14 mouse cellular contexts compared by ENCODE assay signal in genomic region chr15:89496841-89497240, GRCm38 (mm10). TPM values are rescaled to one million over a fixed set of nuclear protein-coding genes. Genes with fewer than 3 reads are reported as not detected.
DNase-seq lines count a peak whose midpoint lies in the region; ATAC-seq and TF ChIP-seq lines count a peak whose summit lies in the region.
"Had no signal": no experiment of that assay in that cellular context is flagged by ENCODE, and none has a peak within 500 bp of the region (broad histone marks: within the 10 kb centered on the region; RNA-seq: fewer than 3 reads in every experiment).

No protein-coding gene starts in this region.

- no peak for DNase-seq in heart, adult 2 months
- DNase-seq in heart, postnatal 4 days: no peak
- peak; percentile 11 for DNase-seq in kidney, adult 9 months
- DNase-seq in kidney, adult 11 months: no peak
- no peak for DNase-seq in lung, postnatal 4 days
- no peak for DNase-seq in thymus, adult 2 months
- DNase-seq: cerebellum, adult 8-10 months; embryo, embryonic 11 days; kidney, postnatal 25 days had no signal

- no peak for ATAC-seq in lung, embryonic 15.5 days (ENCODE audit: borderline replicate concordance, extremely low read depth, low FRiP score, low TSS enrichment)
- ATAC-seq: forebrain, embryonic 14.5 days had no signal

- 33% methylated on average over 2 of the region's 2 CpGs for WGBS in heart, adult 2 months
- 39% methylated on average over 2 of the region's 2 CpGs for WGBS in lung, embryonic 15.5 days
- WGBS in thymus, adult 2 months: 52% methylated on average over 2 of the region's 2 CpGs

- no peak overlapping the region for H3K4me2 ChIP-seq in lung, embryonic 15.5 days
- H3K4me2 ChIP-seq: limb, embryonic 13.5 days had no signal

- peaks cover 2% of the 10 kb centered on the region; the same call in 1 of the 2 replicates for H3K36me3 ChIP-seq in heart, adult 2 months (ENCODE audit: control insufficient read depth, insufficient read depth, low read length)
- no peaks in the 10 kb centered on the region for H3K36me3 ChIP-seq in lung, embryonic 15.5 days
- no peaks in the 10 kb centered on the region for H3K36me3 ChIP-seq in thymus, adult 2 months (ENCODE audit: control insufficient read depth, insufficient read depth, low read length)
- H3K36me3 ChIP-seq: limb, embryonic 13.5 days had no signal

- peaks cover 3% of the 10 kb centered on the region; the same call in 1 of the 2 replicates for H3K27me3 ChIP-seq in heart, adult 2 months (ENCODE audit: control insufficient read depth, insufficient read depth, low read length)
- H3K27me3 ChIP-seq in lung, embryonic 15.5 days: peaks cover 32% of the 10 kb centered on the region
- H3K27me3 ChIP-seq in thymus, adult 2 months (ENCODE audit: control insufficient read depth, insufficient read depth, low read length): peaks cover 6% of the 10 kb centered on the region

- peak overlapping the region; percentile 30; the same call in 1 of the 2 replicates for H3K9ac ChIP-seq in heart, adult 2 months (ENCODE audit: low read depth, low read length)
- H3K9ac ChIP-seq in lung, embryonic 15.5 days: no peak overlapping the region
- H3K9ac ChIP-seq: limb, embryonic 13.5 days had no signal

- TF ChIP-seq CTCF in heart, adult 2 months (IDR thresholded peaks at IDR 0.05): no peak
- no peak for TF ChIP-seq CTCF in thymus, adult 2 months (IDR thresholded peaks at IDR 0.05; ENCODE audit: borderline replicate concordance, control insufficient read depth, extremely low read depth, insufficient read depth, low read length, poor library complexity)

- peak overlapping the region; percentile 83 for H3K27ac ChIP-seq in heart, adult 2 months
- peak overlapping the region; percentile 54 for H3K27ac ChIP-seq in lung, embryonic 15.5 days
- H3K27ac ChIP-seq in brown adipose tissue, adult 24 weeks (replicated peaks; ENCODE audit: low read depth, low read length): peak overlapping the region; percentile 98
- no peak overlapping the region for H3K27ac ChIP-seq in thymus, adult 2 months (ENCODE audit: control insufficient read depth, insufficient read depth, low read length)
- H3K27ac ChIP-seq: limb, embryonic 13.5 days had no signal

- peak overlapping the region; percentile 29 for H3K4me3 ChIP-seq in heart, adult 2 months
- no peak overlapping the region for H3K4me3 ChIP-seq in lung, embryonic 15.5 days
- H3K4me3 ChIP-seq in brown adipose tissue, adult 24 weeks (ENCODE audit: insufficient read depth, low read depth, low read length): peak overlapping the region; percentile 24; the same call in 1 of the 2 replicates
- no peak overlapping the region for H3K4me3 ChIP-seq in thymus, adult 2 months (ENCODE audit: control insufficient read depth, insufficient read depth, low read length)
- H3K4me3 ChIP-seq: limb, embryonic 13.5 days had no signal

- TF ChIP-seq EP300 in heart, adult 2 months (IDR thresholded peaks at IDR 0.05; ENCODE audit: insufficient read depth, low read depth, low read length): no peak

- no peaks in the 10 kb centered on the region for H3K9me3 ChIP-seq in lung, embryonic 15.5 days
- H3K9me3 ChIP-seq: limb, embryonic 13.5 days had no signal

- H3K4me1 ChIP-seq in heart, adult 2 months (ENCODE audit: control insufficient read depth, insufficient read depth, low read length): peaks cover 14% of the 10 kb centered on the region
- H3K4me1 ChIP-seq in lung, embryonic 15.5 days: peaks cover 24% of the 10 kb centered on the region
- H3K4me1 ChIP-seq in brown adipose tissue, adult 24 weeks (ENCODE audit: control insufficient read depth, insufficient read depth, insufficient read length, low read length): peaks cover 20% of the 10 kb centered on the region
- peaks cover 12% of the 10 kb centered on the region for H3K4me1 ChIP-seq in thymus, adult 2 months (replicated peaks; ENCODE audit: control insufficient read depth, insufficient read depth, low read length)

- H3K79me2 ChIP-seq in heart, adult 2 months (replicated peaks; ENCODE audit: control insufficient read depth, insufficient read depth, low read length): peaks cover 2% of the 10 kb centered on the region; the same call in 1 of the 2 replicates

- TF ChIP-seq POLR2A in heart, adult 2 months (IDR thresholded peaks at IDR 0.05; ENCODE audit: insufficient read depth, low read depth, low read length): no peak
- no peak for TF ChIP-seq POLR2A in thymus, adult 2 months (IDR thresholded peaks at IDR 0.05; ENCODE audit: control insufficient read depth, extremely low read depth, insufficient read depth, low read length, poor library complexity)

- intact Hi-C loops in heart, adult 2 months (cut with DNase I): loop anchor here (1.0 to 2.0 kb wide), 2 partner anchors 17 to 20 kb away; partner anchors contain the start of gene Arsa

RNA-seq across cellular contexts. Expression of gene Shank3, which starts 2.6 kb away (rescaled TPM):
- 10 to 100 TPM; 44.3 to 52.2 TPM for total RNA-seq in heart, adult 2 months (2021)
- 29.6 and 31.0 TPM in 2 replicates for polyA plus RNA-seq in heart, adult 2 months (2012; rRNA removed)
- 10 to 100 TPM; 70.0 to 73.7 TPM for total RNA-seq in heart, postnatal 4 days (2021)
- 2.5 and 2.8 TPM in 2 replicates for polyA plus RNA-seq in lung, embryonic 15.5 days (2015; fragmentation: Nextera tagmentation; extraction: Ambion mirVana)
- polyA plus RNA-seq in brown adipose tissue, adult 24 weeks (2012; ENCODE audit: insufficient read depth, insufficient read length, missing spikeins): 6.8 and 15.5 TPM in 2 replicates
- 6.8 and 8.2 TPM in 2 replicates for polyA plus RNA-seq in thymus, adult 2 months (2012; rRNA removed)

RNA-seq across cellular contexts. Expression of gene Arsa, which starts 19.6 kb away (rescaled TPM):
- total RNA-seq in heart, adult 2 months (2021): 10 to 100 TPM; 11.1 to 13.5 TPM
- polyA plus RNA-seq in heart, adult 2 months (2012; rRNA removed): 19.5 and 22.1 TPM in 2 replicates
- 10 to 100 TPM; 12.0 to 14.6 TPM for total RNA-seq in heart, postnatal 4 days (2021)
- 21.5 and 22.7 TPM in 2 replicates for polyA plus RNA-seq in lung, embryonic 15.5 days (2015; fragmentation: Nextera tagmentation; extraction: Ambion mirVana)
- polyA plus RNA-seq in brown adipose tissue, adult 24 weeks (2012; ENCODE audit: insufficient read depth, insufficient read length, missing spikeins): 17.2 and 24.2 TPM in 2 replicates
- polyA plus RNA-seq in thymus, adult 2 months (2012; rRNA removed): 37.9 and 43.0 TPM in 2 replicates

RNA-seq across cellular contexts. Expression of gene Mapk8ip2, which starts 43.1 kb away (rescaled TPM):
- total RNA-seq in heart, adult 2 months (2021): under 1 TPM in 1 of 2 experiments, not detected in 1; 0.16 TPM
- 0.18 and 0.29 TPM in 2 replicates for polyA plus RNA-seq in heart, adult 2 months (2012; rRNA removed)
- total RNA-seq in heart, postnatal 4 days (2021): under 1 TPM; 0.10 to 0.34 TPM
- 0.65 and 0.97 TPM in 2 replicates for polyA plus RNA-seq in lung, embryonic 15.5 days (2015; fragmentation: Nextera tagmentation; extraction: Ambion mirVana)
- not detected in 2 replicates for polyA plus RNA-seq in brown adipose tissue, adult 24 weeks (2012; ENCODE audit: insufficient read depth, insufficient read length, missing spikeins)
- polyA plus RNA-seq in thymus, adult 2 months (2012; rRNA removed): 0.11 and 0.13 TPM in 2 replicates
- total RNA-seq: hematopoietic stem cell, adult 5-6 weeks had no signal

Comparison
In these comparisons a context has a peak if more than half of its experiments do, and no peak if none do; other contexts are left out.
1. H3K4me3 ChIP-seq: peak in heart, adult 2 months (single experiment) and brown adipose tissue, adult 24 weeks (single experiment); none in lung, embryonic 15.5 days (single experiment) and thymus, adult 2 months (single experiment).